Mouse (Mus musculus): Measurements from ENCODE around the gene Ssbp2. TPM values are rescaled to one million over a fixed set of nuclear protein-coding genes. Genes with fewer than 3 reads are reported as not detected.

Gene Ssbp2
- polyA plus RNA-seq, 1 experiment from 2014 or later = 74.5 TPM

GRCm38 (mm10) chr13:91540145-91541068 lies 80.3 kb downstream of the Ssbp2 start:
- peak overlapping the region; percentile 74 for H3K27ac ChIP-seq
- no peak overlapping the region; the same call in 1 of the 2 replicates for H3K9ac ChIP-seq
- peaks cover 58% of the 10 kb centered on the region for H3K4me1 ChIP-seq
- 39% methylated on average over 2 of the region's 2 CpGs for WGBS (ENCODE audit: insufficient replicate concordance)
- H3K4me2 ChIP-seq = peak overlapping the region; percentile 40
- H3K9me3 ChIP-seq (replicated peaks) = no peaks in the 10 kb centered on the region
- peaks cover 18% of the 10 kb centered on the region; the same call in 1 of the 2 replicates for H3K36me3 ChIP-seq
- peak; percentile 87 for ATAC-seq
- no peaks in the 10 kb centered on the region for H3K27me3 ChIP-seq (replicated peaks)
- no peak overlapping the region for H3K4me3 ChIP-seq

- no peak for ATAC-seq
- H3K4me3 ChIP-seq = no peak overlapping the region
- peaks cover 59% of the 10 kb centered on the region for H3K4me1 ChIP-seq
- no peak overlapping the region; the same call in 1 of the 2 replicates for H3K9ac ChIP-seq
- H3K9me3 ChIP-seq (replicated peaks) = no peaks in the 10 kb centered on the region
- H3K4me2 ChIP-seq = peak overlapping the region; percentile 40; the same call in 1 of the 2 replicates
- H3K27me3 ChIP-seq (replicated peaks) = no peaks in the 10 kb centered on the region
- H3K27ac ChIP-seq = peak overlapping the region; percentile 74
- WGBS (ENCODE audit: insufficient replicate concordance) = 47% methylated on average over 6 of the region's 6 CpGs
- H3K36me3 ChIP-seq = peaks cover 18% of the 10 kb centered on the region; the same call in 1 of the 2 replicates
Measured at GRCm38 (mm10) chr13:91541069-91541429, 81.0 kb downstream of the Ssbp2 start.

GRCm38 (mm10) chr13:91543555-91543954 lies 83.5 kb downstream of the Ssbp2 start:
- Histone ChIP-seq H3K9me3 (replicated peaks) (no peaks in the 10 kb centered on the region), H3K27ac (no peak overlapping the region), H3K27me3 (replicated peaks) (no peaks in the 10 kb centered on the region), H3K9ac (no peak overlapping the region), H3K36me3 (peaks cover 21% of the 10 kb centered on the region; the same call in 1 of the 2 replicates), H3K4me1 (peaks cover 44% of the 10 kb centered on the region), H3K4me3 (no peak overlapping the region), H3K4me2 (no peak overlapping the region)
- WGBS (ENCODE audit: insufficient replicate concordance) = 74% methylated on average over 5 of the region's 5 CpGs
- ATAC-seq = no peak

DNA sequence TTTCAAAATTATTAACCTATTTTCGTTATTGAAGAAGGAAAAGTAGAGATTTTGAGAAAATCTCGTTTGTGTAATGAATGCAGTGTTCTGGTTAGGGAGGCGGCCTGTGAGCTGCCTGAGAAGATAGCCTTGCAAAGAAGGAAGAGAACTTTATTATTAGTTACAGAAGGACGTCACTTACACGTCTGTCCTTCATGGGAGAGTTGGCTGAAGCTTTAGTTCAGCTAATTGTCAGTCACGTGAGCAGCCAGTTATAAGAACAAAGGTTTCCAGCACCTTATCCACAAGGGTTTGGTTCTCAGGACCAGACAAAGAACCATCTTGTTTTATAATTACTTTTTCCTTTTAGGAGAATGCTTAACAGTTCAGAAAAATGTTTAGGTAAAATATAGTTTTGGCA lies 104.0 kb downstream of the Ssbp2 start:
- Histone ChIP-seq H3K4me3 (no peak overlapping the region), H3K27me3 (replicated peaks) (no peaks in the 10 kb centered on the region), H3K27ac (no peak overlapping the region), H3K4me2 (no peak overlapping the region), H3K36me3 (peaks cover 14% of the 10 kb centered on the region), H3K9ac (no peak overlapping the region), H3K4me1 (no peaks in the 10 kb centered on the region), H3K9me3 (replicated peaks) (no peaks in the 10 kb centered on the region)
- WGBS (ENCODE audit: insufficient replicate concordance) = 58% methylated on average over 6 of the region's 6 CpGs
- no peak for ATAC-seq

DNA sequence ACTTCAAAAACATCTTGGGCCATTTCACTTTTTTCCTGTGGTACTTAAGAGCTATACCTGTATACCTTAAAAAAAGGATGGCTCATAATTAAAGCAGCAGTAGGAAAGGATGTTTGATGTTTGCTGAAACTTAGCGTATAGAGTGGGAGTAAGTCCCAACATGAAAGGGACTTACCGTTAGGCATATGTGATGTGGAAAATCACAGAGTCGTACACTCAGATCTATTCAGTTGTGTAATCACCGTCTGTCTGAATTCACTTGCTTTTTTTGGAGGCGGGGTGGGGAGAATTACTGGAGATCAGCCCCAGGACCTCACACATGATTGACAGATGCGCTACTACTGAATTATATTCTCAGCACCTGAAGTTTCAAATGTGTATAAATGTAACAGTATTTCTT lies 104.7 kb downstream of the Ssbp2 start:
- Histone ChIP-seq H3K27ac (no peak overlapping the region), H3K9ac (no peak overlapping the region), H3K4me3 (no peak overlapping the region), H3K4me1 (no peaks in the 10 kb centered on the region), H3K4me2 (no peak overlapping the region), H3K9me3 (replicated peaks) (no peaks in the 10 kb centered on the region), H3K36me3 (peaks cover 14% of the 10 kb centered on the region), H3K27me3 (replicated peaks) (no peaks in the 10 kb centered on the region)
- 82% methylated on average over 6 of the region's 6 CpGs for WGBS (ENCODE audit: insufficient replicate concordance)
- no peak for ATAC-seq

GRCm38 (mm10) chr13:91581504-91581903 lies 121.4 kb downstream of the Ssbp2 start:
- Histone ChIP-seq H3K4me3 (no peak overlapping the region), H3K9ac (no peak overlapping the region), H3K9me3 (replicated peaks) (no peaks in the 10 kb centered on the region), H3K27ac (no peak overlapping the region), H3K4me2 (no peak overlapping the region), H3K36me3 (no peaks in the 10 kb centered on the region), H3K4me1 (no peaks in the 10 kb centered on the region), H3K27me3 (replicated peaks) (no peaks in the 10 kb centered on the region)
- no peak for ATAC-seq

GRCm38 (mm10) chr13:91582212-91582611 lies 122.1 kb downstream of the Ssbp2 start:
- Histone ChIP-seq H3K9ac (no peak overlapping the region), H3K4me2 (no peak overlapping the region), H3K4me1 (no peaks in the 10 kb centered on the region), H3K36me3 (no peaks in the 10 kb centered on the region), H3K27ac (no peak overlapping the region), H3K4me3 (no peak overlapping the region), H3K9me3 (replicated peaks) (no peaks in the 10 kb centered on the region), H3K27me3 (replicated peaks) (no peaks in the 10 kb centered on the region)
- ATAC-seq = no peak

- ATAC-seq = no peak
- Histone ChIP-seq H3K9ac (no peak overlapping the region), H3K4me3 (no peak overlapping the region), H3K4me1 (no peaks in the 10 kb centered on the region), H3K27me3 (replicated peaks) (no peaks in the 10 kb centered on the region), H3K36me3 (no peaks in the 10 kb centered on the region), H3K27ac (no peak overlapping the region), H3K9me3 (replicated peaks) (no peaks in the 10 kb centered on the region), H3K4me2 (no peak overlapping the region)
- 69% methylated on average over 5 of the region's 5 CpGs for WGBS (ENCODE audit: insufficient replicate concordance)
Measured at GRCm38 (mm10) chr13:91586368-91586767, 126.3 kb downstream of the Ssbp2 start.

- no peak for ATAC-seq
- H3K9ac ChIP-seq = no peak overlapping the region
- no peak overlapping the region for H3K27ac ChIP-seq
- no peak overlapping the region for H3K4me3 ChIP-seq
- no peak overlapping the region for H3K4me2 ChIP-seq
- no peaks in the 10 kb centered on the region for H3K27me3 ChIP-seq (replicated peaks)
- 71% methylated on average over 2 of the region's 2 CpGs for WGBS (ENCODE audit: insufficient replicate concordance)
- no peaks in the 10 kb centered on the region for H3K36me3 ChIP-seq
- no peaks in the 10 kb centered on the region for H3K9me3 ChIP-seq (replicated peaks)
- H3K4me1 ChIP-seq = no peaks in the 10 kb centered on the region
Measured at GRCm38 (mm10) chr13:91588475-91588874, 128.4 kb downstream of the Ssbp2 start.

DNA sequence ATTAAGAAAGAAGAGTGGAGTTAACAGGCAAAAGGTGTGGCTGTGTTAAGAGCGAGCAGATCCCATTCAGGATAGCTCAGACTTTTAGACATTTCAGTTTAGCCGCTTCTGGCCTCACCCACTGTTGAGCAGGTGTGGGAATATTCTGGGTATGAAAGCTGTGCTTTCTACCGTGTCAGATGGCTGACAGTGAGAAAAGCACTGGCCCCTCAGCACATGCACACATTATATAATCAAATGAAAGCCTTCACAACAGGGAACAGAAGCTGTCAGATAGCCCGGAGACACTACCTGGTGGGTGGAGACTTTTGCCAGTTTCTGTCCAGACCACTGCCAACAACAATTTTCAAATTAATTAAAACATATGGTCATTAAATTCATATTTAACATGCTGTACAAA lies 131.8 kb downstream of the Ssbp2 start:
- H3K4me1 ChIP-seq = no peaks in the 10 kb centered on the region
- no peaks in the 10 kb centered on the region for H3K27me3 ChIP-seq (replicated peaks)
- WGBS (ENCODE audit: insufficient replicate concordance) = 76% methylated on average over 4 of the region's 4 CpGs
- H3K4me3 ChIP-seq = no peak overlapping the region
- H3K36me3 ChIP-seq = no peaks in the 10 kb centered on the region
- H3K9ac ChIP-seq = no peak overlapping the region
- H3K4me2 ChIP-seq = no peak overlapping the region
- H3K9me3 ChIP-seq (replicated peaks) = no peaks in the 10 kb centered on the region
- ATAC-seq = no peak
- no peak overlapping the region for H3K27ac ChIP-seq

DNA sequence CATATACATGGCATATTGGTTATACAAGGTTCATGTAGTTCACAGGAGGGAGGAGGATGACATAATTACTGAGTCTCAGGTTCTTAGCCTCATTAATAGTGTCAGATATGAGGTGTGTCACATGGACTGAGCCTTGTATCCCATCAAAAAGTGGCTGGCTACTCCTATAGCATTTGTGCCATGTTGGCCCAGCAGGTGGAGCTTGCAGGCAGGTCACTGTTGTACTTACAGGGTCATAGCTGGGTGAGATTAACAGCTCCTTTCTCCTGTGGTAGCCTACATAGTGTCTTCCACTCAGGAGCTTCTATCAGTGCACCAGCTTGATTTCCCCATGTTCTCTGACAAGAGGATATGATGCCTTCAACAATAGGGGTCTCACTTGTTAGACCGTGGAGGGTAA lies 135.2 kb downstream of the Ssbp2 start:
- no peak for ATAC-seq
- Histone ChIP-seq H3K4me2 (no peak overlapping the region), H3K4me1 (no peaks in the 10 kb centered on the region), H3K4me3 (no peak overlapping the region), H3K27ac (no peak overlapping the region), H3K9ac (no peak overlapping the region), H3K36me3 (no peaks in the 10 kb centered on the region), H3K27me3 (replicated peaks) (no peaks in the 10 kb centered on the region), H3K9me3 (replicated peaks) (no peaks in the 10 kb centered on the region)
- WGBS (ENCODE audit: insufficient replicate concordance) = 93% methylated on average over 1 of the region's 1 CpGs

DNA sequence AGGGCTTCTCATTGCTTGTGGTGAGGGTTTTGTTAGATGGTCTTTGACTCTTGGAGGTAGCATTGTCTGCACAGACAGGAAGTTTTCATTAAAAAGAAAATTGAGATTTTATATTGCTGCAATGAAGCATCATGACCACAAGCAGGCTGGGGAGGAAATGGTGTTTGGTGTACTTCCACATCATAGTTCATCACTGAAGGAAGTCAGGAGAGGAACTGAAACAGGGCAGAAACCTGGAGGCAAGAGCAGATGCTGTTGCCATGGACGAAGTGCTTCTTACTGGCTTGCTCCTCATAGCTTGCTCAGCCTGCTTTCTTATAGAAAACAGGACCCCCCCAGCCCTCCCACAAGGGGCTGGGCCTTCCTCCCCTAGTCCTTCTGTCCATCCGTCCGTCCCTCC lies 139.5 kb downstream of the Ssbp2 start:
- no peak overlapping the region for H3K4me3 ChIP-seq
- H3K4me2 ChIP-seq = no peak overlapping the region
- no peaks in the 10 kb centered on the region for H3K9me3 ChIP-seq (replicated peaks)
- no peaks in the 10 kb centered on the region for H3K36me3 ChIP-seq
- ATAC-seq = no peak
- H3K27me3 ChIP-seq (replicated peaks) = no peaks in the 10 kb centered on the region
- H3K4me1 ChIP-seq = no peaks in the 10 kb centered on the region
- 78% methylated on average over 3 of the region's 3 CpGs for WGBS (ENCODE audit: insufficient replicate concordance)
- no peak overlapping the region for H3K9ac ChIP-seq
- H3K27ac ChIP-seq = no peak overlapping the region
